13 mouse cellular contexts compared by ENCODE assay signal in genomic region chr3:3003425-3003824, GRCm38 (mm10).
"Had no signal": no experiment of that assay in that cellular context is flagged by ENCODE, and none has a peak within 500 bp of the region (broad histone marks: within the 10 kb centered on the region; RNA-seq: fewer than 3 reads in every experiment).

No protein-coding gene starts in this region.

- H3K4me3 ChIP-seq: lung, embryonic 15.5 days; midbrain, embryonic 13.5 days had no signal

- H3K27me3 ChIP-seq: lung, embryonic 15.5 days; midbrain, embryonic 13.5 days had no signal

- ATAC-seq: midbrain, embryonic 16.5 days had no signal

- H3K4me1 ChIP-seq: lung, embryonic 15.5 days; midbrain, embryonic 13.5 days had no signal

- H3K36me3 ChIP-seq: lung, embryonic 15.5 days; midbrain, embryonic 13.5 days had no signal

- DNase-seq: kidney, adult 18-20 months; kidney, adult 9 months; kidney, postnatal 14 days; kidney, postnatal 4 days; left cerebral cortex, postnatal 4 days; lung, postnatal 10 days; lung, postnatal 36 days; thymus, postnatal 36 days had no signal

- H3K27ac ChIP-seq: liver, embryonic 14.5 days; lung, embryonic 15.5 days; midbrain, embryonic 13.5 days had no signal

- H3K9ac ChIP-seq: liver, embryonic 14.5 days; lung, embryonic 15.5 days; midbrain, embryonic 13.5 days had no signal

- H3K4me2 ChIP-seq: liver, embryonic 11.5 days; lung, embryonic 15.5 days; midbrain, embryonic 13.5 days had no signal
